Mouse (Mus musculus): ENCODE results near the gene Apod.
"Not testable (repeated sequence)": the region's sequence is repeated elsewhere in the genome, so short reads cannot be mapped to it uniquely, and the experiment has no call there.

Apod gene

DNA sequence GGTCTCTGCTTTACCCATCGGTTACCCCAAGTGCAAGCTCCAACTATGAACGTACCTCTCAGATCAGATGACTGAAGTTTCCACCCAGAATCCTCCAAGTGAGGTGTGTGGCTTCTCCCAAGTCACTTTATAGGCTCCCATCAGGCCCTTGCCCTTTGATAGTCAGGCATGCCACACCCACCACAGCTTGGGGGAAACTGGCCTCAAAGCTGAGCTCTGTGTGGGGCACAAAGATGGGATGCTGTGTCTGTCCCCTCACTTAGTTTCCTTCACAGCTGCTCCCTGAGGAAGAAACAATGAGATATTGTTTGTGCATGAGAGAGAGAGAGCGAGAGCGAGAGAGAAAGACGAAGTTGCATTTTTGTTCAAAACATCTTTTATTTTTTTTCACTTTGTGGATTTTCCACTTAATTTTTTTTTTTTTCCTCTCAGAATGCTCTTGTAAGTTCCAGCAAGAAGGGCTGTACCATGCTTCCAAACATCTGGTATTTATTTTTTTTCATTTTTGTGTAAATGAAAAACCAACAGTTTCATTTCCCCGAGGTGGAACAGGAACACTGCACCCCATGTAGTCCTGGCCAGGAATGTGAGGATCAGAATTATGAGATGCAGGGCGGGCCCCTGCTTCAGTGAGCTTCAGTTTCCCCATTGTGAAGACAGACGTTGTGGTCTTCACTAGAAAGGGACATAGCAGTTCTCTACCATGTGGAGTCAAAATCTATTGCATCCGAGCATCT lies at the start of gene Apod:
TSS of gene Apod (minus strand) at position 312 of the 737 bp plus-strand sequence.
- no peak for DNase-seq (ENCODE audit: low spot score)

DNA sequence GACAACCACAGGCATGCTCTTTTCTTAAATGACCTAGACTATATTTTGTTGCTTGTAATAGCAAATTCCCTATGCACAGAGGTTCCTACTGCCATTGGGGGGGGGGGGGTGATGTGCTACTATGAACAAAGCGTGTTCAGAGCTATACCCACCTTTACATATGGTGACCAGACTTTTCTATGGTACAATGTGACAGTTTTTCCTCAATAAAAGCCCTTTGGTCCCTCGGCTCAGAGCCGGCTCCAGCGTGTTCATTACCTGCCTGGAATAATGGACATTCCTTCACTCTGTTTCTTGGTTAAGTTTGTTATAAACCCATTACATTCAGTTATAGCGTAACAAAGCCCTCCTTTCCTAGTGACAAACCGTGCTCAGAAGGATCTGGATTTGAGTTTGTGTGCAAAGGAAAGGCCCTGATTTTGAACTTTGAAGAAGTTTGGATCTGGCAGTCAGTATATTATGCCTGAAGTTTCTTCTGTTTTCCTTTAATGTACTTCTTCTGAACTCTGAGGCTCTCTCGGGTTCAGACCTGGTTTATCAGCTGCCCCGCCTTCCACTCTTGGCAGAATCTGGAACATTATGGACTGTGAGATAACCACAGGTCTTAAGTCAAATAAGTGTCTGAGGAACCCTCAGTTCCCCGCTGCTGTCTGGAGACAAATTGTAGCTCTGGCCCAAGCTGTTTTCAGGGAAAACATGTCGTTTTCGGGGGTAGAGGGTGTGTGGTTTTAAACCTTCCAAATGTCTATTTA lies 49.3 kb upstream of the Apod start:
- no peak for DNase-seq (ENCODE audit: low spot score)

DNA sequence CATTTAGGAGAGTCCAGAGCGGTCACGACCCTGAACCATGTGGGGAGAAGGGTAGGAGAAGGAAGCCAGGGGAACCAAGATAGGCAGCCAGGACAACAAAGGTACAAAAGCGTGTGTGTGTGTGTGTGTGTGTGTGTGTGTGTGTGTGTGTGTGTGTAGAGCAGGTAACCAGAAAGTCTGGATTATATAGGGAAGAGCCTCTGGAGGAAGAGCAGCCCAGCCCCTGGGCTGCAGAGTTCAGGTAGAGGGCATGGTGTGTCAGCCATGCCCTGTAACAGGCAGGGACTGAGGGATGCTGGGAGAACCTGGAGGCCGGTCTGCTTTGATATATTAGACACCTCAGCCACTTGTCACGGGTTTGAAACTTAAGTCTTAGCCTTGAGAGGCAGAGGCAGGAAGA lies 44.9 kb upstream of the Apod start:
- DNase-seq (ENCODE audit: low spot score), result no peak

DNA sequence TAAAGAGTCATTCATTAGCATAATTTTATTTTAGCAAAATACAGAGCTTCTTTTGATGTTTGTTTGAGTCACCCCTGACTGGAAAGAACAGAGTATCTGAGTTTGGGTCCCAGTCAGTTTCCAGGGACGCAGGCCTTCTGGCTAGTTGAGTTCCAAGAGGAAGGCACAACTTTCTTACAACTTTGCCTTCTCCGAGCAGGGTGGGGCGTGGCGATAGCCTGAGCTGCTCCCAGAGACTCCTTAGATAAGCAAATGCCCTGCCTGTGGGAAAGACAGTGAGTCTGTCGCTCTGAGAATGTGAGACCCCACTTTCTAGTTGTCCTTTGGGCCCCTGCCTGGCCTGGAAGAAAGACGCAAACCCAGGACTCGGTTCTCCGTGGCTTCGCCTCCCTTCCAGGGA lies 44.4 kb upstream of the Apod start:
- DNase-seq (ENCODE audit: low spot score), result no peak

DNA sequence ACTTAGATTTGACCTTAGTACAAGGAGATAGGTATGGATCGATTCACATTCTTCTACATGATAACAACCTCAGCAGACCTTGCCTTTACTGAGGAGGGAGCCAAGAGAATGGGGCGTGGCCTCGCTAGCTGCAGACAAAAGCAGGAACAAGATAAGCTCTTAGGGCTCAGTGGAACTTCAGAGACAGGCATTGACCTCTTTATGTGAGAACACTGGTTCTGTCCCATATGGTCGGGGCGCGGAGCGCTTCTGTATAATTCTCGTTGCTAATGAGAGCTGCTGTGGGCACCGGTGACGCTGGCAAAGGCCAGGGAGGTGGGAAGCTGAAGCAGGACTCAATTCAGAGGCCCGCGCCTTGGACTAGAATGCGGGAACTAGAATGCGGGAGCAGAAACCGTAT lies 44.0 kb upstream of the Apod start:
- no peak for DNase-seq (ENCODE audit: low spot score)

DNA sequence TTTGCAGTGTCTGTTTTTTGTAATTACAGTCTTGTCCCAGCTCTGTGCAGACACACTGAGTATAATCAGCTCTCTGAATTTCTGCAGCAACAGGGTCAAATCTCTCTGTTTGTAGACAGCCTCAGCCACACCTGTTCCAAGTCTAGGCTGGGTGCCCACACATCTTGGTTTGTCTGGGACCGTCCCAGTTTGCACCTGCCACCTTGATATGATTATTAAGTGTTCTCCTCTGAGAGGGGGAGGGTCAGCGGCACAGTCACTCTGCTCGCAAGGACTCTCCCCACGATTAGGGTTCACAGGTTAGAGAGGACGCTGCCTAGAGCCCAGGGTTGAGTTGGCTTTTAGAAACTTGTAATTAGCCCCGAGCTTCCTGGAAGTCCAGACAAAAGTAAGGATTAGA lies 41.3 kb upstream of the Apod start:
- no peak for DNase-seq (ENCODE audit: low spot score)

DNA sequence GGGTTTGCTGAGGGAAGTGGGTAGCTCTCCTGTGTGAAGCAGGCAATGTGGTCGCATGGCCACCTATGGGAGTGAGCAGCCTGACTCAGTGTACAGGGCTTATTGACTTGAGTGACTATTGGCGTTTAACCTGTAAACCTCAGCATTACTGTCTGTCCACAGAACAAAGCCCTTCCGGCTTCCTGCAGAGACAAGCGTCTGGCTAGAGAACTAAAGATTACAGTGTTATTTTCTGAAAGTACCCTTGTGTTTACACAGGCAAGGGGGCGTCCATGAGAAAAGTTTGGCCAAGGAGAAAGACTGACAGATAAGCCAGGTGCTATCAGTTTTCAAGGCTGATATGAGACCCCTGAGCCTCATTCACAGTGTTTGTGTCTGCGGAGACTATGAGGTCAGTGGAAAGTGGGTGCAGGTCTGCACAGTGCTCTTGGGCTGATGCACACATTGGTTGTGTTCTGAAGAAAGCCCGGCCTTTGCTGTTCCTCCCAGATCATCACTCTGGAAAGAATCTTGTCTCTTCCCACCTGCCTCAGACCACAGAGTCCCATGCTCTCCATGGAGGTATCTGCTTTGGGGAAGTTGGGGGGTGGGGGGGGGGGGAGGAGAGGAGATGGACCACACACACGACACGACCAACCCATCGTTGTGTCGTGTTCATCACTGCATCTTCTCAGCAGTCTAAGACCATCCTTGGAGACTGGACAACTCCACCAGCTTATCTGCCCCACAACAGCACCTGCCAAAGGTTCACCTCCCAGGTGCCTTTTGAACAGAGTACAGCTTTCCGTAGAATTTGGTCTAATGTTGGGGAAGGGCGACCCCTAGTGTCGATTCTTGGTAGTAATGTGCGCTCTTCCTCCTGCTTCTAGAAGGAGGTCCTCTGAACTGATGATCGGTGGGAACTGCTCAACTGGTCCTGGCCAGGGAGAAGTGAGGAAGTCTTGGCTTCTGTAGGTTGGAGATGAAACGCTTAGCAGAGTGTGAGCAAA lies 40.0 kb upstream of the Apod start:
- DNase-seq (ENCODE audit: low spot score), result peak; percentile 31

DNA sequence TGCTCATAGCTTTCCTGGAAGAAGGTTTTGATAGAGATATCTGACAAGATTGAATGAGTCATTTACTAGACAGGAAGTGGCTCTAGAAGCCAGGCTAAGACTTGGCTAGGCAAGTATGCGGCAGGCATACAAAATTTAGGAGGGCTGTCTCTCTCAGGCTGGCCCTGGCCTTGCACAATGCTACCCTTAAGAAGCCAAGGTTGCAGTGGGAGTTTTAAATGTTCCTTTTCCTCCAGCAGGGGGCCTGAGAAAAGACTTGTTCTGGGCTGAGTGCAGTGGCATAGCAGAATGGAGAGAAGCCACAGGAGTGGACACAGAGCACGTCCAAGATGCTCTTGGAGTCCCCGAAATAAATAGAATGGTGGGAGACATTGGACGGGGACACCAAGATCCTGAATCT lies 38.4 kb upstream of the Apod start:
- no peak for DNase-seq (ENCODE audit: low spot score)

DNA sequence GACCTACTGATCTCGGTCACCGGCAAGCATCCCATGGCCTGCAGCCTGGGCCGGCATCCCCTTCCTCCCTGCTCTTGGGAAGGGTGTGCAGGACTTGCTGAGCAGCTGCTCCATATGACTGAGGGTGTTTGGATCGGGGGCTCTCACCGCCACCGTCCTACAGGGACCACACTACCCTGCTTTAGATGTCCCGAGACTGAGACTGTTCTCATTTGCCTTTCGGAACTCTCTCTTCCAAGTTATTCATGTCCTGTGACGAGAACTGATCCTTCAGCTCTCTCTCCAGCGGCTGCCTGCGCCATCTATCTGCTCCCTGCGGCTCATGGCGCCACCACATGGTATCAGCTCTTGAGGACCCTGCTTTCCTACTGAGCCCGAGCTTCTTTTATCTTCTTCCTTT lies 33.0 kb upstream of the Apod start:
- no peak for DNase-seq (ENCODE audit: low spot score)

DNA sequence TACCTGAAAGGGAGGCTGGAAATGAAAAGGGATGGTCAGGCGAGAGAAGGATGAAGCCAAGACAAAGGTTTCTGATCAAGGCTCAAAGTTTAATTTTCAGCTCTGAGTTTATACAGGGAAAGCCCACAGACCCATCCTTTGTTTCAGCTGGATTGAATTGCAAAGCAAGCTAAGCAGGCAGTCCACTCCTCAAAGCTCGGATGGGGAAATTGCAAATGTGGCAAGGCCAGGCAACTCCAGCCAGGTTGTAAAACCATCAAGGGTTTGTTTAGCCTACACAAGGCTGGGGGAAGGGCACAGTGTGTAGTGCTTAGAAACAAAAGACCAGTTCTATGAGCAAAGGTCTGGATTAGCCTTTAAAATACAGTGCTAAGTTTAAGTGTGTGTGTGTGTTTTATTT lies 28.4 kb upstream of the Apod start:
- no peak for DNase-seq (ENCODE audit: low spot score)

DNA sequence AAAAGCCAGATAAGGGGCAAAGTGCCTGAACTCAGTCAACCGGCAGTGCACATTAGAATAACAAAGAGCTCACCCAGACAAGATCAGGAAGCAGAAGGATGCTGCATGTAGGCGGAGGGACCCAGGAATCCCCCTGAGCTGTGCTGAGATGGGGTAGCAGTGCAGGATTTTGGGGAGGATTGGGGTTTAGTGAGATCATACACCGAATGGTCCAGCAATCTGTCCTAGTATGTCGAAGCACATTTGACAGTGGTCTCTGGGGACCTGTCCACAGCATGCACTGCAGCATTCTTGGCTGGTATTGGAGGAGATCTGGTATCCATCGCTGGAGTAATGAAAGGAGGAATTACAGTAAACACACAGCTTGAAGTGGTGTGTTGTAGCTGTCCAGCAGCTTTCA lies 27.9 kb upstream of the Apod start:
- DNase-seq (ENCODE audit: low spot score), result no peak

DNA sequence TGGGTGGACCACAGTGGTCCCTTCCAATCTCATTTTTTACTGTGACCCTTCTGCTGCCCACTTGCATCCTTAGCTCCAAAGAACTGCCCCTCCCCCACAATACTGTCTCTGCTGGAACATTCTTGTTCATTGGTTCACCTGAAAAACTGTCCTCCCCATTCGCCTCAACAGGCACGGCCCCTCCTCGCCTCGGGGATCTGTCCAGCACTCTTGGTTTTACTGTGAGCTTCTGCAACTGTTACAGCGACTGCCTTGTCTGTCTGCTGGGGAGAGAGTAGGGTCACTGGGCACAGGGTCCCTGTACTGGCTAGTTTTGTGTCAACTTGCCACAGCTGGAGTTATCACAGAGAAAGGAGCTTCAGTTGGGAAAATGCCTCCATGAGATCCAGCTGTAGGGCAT lies 24.7 kb upstream of the Apod start:
- no peak for DNase-seq (ENCODE audit: low spot score)

DNA sequence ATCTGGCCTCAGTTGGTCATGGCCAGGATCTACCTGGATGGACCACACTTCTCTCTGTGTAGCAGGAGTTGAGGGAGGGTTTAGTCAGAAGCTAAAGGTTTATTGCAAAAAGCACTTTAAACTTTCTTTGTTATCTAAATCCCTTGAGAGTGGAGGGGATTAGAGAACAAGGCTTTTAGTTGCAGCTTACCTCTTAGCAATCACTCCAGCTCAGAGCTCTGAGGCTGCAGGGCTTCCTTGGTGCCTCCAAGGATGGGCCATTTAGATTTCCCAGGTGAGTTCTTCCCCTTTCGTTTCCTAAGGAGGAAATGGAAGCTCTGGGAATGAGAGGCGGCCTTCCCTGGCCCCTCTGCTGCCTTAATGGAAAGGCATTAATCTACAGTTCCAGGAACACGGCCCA lies 23.3 kb upstream of the Apod start:
- DNase-seq (ENCODE audit: low spot score), result no peak

DNA sequence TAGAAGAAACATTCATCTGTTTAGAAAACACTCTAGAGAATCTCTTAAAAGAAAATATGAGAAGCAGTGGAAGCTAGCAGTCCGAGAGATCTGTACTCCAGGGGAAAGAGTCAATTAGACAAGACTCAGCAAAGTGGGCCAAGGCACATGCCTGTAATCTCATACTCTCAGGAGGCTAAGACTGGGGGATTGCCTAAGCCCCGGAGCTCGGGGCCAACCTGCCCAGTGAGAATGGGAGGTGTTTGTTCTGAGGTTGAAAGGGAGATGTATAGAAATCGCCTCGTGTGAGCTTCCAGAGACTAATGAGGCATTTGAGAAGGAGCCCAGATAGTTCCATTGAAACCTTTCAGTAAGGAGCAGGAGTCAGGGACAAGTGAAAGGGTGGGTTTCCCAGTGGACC lies 20.2 kb upstream of the Apod start:
- no peak for DNase-seq (ENCODE audit: low spot score)

DNA sequence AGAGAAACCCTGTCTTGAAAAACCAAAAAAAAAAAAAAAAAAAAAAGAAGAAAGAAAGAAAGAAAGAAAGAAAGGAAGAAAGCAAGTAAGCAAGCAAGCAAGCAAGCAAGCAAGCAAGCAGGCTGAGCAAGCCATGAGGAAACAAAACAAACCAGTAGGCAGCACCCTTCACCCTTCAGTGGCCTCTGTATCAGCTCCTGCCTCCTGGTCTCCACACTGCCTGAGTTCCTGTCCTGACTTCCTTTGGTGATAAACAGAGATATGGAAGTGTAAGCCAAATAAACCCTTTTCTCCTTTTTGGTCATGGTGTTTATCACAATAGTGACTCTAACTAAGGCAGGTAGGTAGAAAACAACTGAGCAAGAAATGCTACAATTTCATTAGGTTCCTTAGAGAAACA lies 18.0 kb upstream of the Apod start:
- DNase-seq (ENCODE audit: low spot score), result no peak

DNA sequence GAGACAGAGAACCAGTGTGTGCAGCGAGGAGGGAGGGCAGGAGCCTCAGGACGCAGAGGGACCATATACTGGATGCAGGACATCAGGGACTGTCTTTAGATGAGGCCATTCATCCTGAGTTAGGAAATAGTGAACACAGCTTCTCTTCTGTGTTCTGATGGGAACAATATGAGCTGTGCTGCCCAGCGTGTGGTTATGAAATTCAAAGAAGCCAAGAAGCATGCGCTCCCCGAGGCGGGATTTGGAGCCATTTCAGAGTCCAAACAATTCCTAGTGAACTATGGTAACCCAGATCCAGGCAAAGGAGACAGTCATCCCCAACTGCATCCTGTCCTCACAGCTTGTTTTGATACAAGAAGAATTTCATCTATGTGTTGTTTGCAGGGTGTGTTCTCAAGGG lies 16.4 kb upstream of the Apod start:
- not testable (repeated sequence) for DNase-seq (ENCODE audit: low spot score)

DNA sequence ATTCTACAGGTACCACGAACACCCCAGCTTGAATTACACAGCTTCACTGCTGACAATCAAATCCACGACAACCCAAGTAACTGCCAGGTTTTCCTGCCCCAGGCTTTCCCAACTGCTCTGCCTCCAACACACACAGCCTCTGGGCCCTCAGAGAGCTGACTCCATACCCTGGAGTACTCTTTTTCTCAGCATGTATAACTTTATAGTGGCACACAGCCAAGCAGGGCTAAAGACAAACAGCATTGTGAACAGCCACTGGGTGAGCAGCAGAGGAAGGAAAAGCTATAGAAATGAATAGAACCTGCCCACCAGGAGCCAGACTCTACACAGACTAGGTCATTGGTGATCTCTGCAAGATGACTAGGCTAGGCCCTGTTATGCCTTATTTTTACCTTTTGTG lies 15.1 kb upstream of the Apod start:
- DNase-seq (ENCODE audit: low spot score), result no peak

DNA sequence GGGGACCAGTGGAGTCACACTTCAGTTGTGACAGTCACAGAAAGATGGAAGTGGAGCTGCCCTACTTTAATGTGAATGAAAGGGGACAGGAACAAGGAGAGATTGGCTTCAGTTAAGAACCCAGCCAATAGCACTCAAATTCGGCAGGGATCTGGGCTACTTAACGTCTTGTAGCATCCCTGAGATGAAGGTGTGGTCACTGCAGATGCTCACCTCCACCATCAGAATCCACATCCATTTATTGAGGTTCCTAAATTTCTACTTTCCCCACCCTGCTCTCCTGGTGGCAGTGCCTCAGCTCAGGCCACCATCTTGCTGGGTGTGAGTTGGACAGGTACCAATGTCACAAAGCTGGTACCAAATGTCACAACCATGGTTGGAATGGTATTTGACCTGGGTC lies 13.3 kb upstream of the Apod start:
- DNase-seq (ENCODE audit: low spot score), result no peak

DNA sequence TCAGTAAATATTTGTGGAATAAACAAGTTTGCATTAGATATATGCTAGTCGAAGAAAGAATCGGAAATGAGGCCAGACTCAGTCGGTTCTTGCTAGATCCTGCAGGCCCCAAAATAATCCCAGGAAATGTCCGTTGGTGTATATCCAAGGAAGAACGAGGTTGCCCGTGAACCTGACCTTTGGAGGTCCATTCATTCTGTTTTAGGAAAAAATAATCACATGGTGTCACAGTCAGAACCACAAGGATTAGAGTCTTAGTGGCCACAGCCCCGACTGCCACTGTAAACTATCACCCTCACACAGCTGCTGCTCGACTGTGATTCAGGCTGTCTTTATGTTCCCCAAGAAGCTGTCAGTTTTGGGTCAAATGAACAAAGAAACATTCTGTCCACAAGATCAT lies 12.8 kb upstream of the Apod start:
- DNase-seq (ENCODE audit: low spot score), result no peak

DNA sequence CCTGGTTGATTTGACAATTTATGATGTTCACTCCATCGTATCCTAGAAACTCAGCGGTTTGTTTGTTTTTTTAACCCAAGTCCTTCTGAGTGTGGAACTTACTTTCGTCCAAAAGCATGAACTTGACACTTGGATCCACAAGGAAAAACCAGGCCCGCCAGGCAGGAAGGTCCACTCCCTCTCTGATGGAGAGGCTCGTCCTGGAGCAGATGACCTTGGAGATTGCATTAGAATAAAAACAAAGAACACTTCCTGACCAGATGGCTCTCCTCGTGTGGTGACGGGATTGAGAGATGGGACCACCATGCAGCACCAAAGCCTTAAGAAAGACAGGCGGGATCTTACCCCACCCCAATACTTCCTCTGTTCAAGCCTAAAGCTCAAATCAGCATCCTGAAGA lies 12.1 kb upstream of the Apod start:
- DNase-seq (ENCODE audit: low spot score), result no peak

DNA sequence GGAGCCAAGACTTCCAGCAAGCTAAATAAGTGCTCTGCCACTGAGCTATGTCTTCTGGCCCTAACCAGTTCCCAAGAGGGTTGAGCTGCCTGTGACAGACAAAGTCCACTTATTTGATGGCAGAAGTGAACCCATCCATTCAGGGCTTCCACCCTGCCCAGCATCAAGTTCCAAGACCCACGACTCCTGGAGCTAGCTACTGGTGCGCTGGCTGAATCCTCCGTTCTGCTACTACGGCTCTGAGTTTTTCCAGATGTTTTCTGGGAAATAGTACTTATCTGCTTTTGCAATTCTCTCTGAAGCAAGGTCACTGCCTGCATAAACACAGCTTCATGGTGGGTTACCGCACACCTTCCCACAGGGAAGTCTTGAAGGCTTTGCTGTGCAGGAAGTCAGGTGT lies 11.4 kb upstream of the Apod start:
- DNase-seq (ENCODE audit: low spot score), result no peak

DNA sequence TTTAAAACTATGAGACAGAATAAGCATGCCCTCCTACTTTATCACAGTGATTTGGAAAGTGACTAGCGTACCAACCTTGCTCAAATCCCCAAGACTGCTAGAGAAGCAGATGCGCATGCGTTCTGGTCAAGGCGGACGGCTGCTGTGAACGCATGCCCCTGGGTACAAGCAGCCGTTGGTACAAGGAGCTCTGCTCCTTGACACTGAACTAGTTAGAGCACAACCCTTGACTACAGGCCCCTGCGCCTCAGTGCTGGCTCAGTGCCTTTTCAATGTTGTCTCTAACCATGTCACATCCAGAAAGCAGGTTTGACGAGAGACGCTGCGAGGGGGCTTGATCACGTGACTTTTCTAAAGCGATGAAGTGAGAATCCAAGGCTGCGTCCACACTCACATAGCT lies 10.5 kb upstream of the Apod start:
- no peak for DNase-seq (ENCODE audit: low spot score)

DNA sequence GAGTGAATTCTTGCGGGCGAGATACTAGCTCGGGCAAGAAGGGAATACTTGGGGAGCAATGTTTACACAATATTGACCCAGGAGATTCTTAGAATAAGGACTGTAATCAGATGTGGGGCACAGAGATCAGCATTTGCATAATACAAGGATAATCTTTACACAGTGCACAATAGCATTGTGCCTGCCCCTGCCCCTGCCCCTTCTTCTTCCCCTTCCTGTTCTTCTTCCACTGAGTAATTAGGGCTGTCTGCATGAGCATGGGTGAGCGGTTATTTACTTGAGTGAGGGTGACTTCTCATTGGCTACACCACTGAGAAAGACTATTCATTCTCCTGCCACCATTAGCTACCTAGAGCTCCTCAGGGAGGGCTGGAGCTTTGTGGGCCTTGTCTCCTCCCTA lies 6.9 kb upstream of the Apod start:
- DNase-seq (ENCODE audit: low spot score), result no peak
